Mouse (Mus musculus): Measurements from ENCODE around the gene Surf2. TPM values are rescaled to one million over a fixed set of nuclear protein-coding genes. Genes with fewer than 3 reads are reported as not detected.
A peak's percentile ranks its signal among the peaks of the same experiment; 100 is the strongest.

Surf2 gene
- polyA plus RNA-seq, 1 experiment from 2014 or later: 58.5 TPM

DNA sequence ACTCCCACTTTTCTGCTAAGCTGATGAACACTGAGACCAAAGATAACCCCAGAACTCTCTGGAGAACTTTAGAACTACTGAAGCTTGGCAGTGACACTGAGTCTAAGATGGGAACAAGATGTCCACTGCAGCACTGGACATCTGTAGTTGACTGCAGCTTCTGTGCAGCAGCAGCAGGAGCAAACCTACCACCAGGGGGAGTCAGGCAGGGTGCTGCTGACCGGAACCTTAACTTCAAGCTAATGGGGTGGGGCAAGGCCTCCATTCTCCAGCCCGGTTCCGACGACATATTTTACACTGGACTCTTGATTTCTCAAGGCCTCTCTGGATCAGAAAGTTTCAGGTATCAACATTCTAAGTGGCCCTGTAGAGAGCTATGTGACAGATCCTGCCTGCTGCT is 9.1 kb upstream of the Surf2 start:
- DNase-seq (ENCODE audit: low spot score): peak; percentile 59
- Histone ChIP-seq H3K4me1 (peaks cover 45% of the 10 kb centered on the region), H3K36me3 (replicated peaks) (peaks cover 62% of the 10 kb centered on the region), H3K27me3 (replicated peaks; ENCODE audit: low read depth, poor library complexity, severe bottlenecking) (no peaks in the 10 kb centered on the region), H3K4me3 (no peak overlapping the region), H3K9me3 (no peaks in the 10 kb centered on the region), H3K27ac (replicated peaks) (no peak overlapping the region)
- 65% methylated on average over 4 of the region's 4 CpGs for WGBS

DNA sequence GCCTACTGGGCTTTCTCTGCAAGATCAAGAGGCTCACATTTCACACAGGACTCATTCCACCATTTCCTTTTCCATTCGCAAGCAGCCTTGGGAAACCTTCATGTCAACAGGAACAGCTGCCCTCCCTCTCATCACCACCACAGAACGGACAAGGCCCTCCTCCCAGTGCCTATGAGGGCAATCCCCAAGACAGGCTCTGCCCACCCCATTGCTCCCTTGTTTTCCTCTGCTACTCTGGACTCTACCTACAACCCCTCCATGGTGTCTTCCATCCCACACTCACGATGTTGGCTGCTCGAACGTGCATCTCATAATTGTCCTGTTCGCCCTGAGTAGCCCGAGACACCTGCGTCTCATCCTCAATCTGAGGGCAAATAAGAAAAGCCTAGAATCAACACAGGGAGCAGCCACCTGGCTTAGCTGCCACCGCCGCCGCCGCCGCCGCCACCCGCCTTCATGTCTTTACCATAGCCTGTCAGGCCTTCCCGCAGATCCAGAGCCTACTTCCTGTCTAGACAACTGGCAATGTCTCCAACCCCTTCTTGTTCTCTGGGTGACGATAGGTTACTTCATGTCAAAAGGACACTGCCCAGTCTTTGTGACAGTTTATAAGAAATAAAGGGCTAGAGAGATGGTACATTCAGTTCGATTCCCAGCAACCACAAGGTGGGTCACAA is 7.3 kb upstream of the Surf2 start:
- H3K4me1 ChIP-seq: peaks cover 43% of the 10 kb centered on the region
- no peak for DNase-seq (ENCODE audit: low spot score)
- no peaks in the 10 kb centered on the region for H3K9me3 ChIP-seq
- H3K4me3 ChIP-seq: peak overlapping the region; percentile 79
- H3K27me3 ChIP-seq (replicated peaks; ENCODE audit: low read depth, poor library complexity, severe bottlenecking): no peaks in the 10 kb centered on the region
- H3K27ac ChIP-seq (replicated peaks): no peak overlapping the region
- H3K36me3 ChIP-seq (replicated peaks): peaks cover 80% of the 10 kb centered on the region
- 83% methylated on average over 18 of the region's 18 CpGs for WGBS

DNA sequence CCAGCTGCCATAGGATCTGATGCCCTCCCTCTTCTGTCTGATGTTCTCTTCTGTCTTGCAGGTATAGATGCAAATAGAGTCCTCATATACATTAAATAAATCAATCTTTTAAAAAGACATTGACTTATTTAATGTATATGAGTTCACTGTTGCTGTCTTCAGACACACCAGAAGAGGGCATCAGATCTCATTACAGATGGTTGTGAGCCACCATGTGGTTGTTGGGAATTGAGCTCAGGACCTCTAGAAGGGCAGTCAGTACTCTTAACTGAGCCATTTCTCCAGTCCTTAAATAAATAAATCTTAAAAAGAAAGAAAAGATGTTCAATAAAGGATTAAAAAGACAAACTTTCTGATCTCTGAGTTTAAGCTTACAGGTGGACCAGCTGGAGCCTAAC is 6.8 kb upstream of the Surf2 start:
- Histone ChIP-seq H3K4me3 (peak overlapping the region; percentile 79), H3K36me3 (replicated peaks) (peaks cover 80% of the 10 kb centered on the region), H3K27me3 (replicated peaks; ENCODE audit: low read depth, poor library complexity, severe bottlenecking) (no peaks in the 10 kb centered on the region), H3K4me1 (peaks cover 39% of the 10 kb centered on the region), H3K27ac (replicated peaks) (peak overlapping the region; percentile 98), H3K9me3 (no peaks in the 10 kb centered on the region)
- DNase-seq (ENCODE audit: low spot score): no peak

DNA sequence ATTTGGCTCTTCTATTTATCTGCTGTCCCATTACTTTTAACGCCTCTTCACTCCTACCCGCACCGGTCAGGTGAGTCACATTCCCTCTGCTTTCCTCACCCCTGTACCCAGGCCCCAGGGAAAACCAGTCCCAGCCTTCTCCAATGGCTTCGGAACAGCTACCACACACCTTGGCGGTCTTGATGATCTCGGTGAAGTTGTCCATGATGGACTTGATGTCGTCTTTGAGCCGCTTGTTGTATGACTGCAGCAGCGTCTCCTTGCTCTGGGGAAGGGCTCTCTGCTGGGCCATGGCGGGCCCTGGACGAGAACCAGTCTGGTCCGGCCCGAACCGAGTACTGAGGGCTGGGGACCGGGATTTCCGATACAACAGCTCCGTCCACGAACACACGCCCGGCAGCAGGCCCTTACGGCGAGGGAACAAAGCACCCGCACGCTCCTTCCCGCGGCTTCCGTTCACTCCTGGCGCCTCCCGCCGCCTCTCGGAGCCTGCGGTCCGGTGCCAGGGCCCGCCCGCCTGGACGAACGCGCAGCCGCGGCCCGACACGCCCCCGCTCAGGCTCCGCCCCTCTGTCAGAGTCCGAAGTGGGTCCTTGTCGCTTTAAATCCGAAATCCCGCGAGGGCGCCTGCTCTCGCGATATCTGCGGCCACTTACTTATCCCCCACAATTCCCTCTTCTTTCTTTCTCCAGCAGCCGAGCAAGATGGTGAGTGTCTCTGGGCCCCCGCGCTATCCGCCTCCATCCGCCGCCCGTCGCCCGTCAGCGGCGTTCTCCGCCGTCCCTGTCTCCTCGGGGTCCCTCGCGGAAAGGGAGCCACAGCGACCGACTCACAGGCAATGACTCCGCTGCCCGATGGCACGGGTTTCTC is 5.8 kb upstream of the Surf2 start, which contains the start of the genes Med22 and Rpl7a:
Gene Med22, minus strand, starts transcription at position 554 of the 870 bp plus-strand sequence.
Gene Rpl7a, plus strand, starts transcription at position 641 of the 870 bp plus-strand sequence.
- H3K4me3 ChIP-seq: peak within 1 kb of the TSS; percentile 79
- no peaks in the 10 kb centered on the region for H3K27me3 ChIP-seq (replicated peaks; ENCODE audit: low read depth, poor library complexity, severe bottlenecking)
- under 1% methylated on average over 74 of the region's 74 CpGs for WGBS
- peak within 1 kb of the TSS; percentile 98 for H3K27ac ChIP-seq (replicated peaks)
- H3K36me3 ChIP-seq (replicated peaks): peaks cover 74% of the 10 kb centered on the region
- peaks cover 44% of the 10 kb centered on the region for H3K4me1 ChIP-seq
- H3K9me3 ChIP-seq: no peaks in the 10 kb centered on the region
- peak; percentile 99 for DNase-seq (ENCODE audit: low spot score)

DNA sequence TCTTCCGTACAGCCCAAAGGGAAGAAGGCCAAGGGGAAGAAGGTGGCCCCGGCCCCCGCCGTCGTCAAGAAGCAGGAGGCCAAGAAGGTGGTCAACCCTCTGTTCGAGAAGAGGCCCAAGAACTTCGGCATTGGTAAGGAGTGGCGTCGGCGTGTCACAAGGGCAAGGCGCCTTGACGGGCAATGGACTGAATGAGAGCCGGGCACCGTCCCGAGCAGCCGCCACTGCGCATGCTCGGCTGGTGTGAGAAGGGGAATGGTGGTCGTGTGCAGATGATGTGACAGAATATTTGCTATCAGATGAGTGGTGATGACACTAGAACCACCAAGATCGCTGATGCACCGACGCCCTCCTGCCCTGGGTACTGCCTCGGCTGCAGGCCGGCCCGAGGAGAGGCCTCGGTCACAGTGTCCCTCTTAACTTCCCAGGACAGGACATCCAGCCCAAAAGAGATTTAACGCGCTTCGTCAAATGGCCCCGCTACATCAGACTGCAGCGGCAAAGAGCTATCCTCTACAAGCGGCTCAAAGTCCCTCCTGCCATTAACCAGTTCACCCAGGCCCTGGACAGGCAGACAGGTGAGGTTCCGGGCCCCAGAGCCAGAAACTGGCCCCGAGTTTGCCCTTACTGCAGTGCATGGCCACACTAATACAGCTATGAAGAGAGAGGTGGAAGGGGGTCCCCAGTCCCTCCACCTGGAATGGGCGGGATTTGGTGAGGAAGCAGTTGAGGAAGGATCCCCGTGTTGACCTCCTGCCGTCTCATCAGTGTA is 5.0 kb upstream of the Surf2 start:
- WGBS: under 1% methylated on average over 37 of the region's 37 CpGs
- Histone ChIP-seq H3K4me3 (peak overlapping the region; percentile 79), H3K36me3 (replicated peaks) (peaks cover 66% of the 10 kb centered on the region), H3K27me3 (replicated peaks; ENCODE audit: low read depth, poor library complexity, severe bottlenecking) (no peaks in the 10 kb centered on the region), H3K4me1 (peaks cover 51% of the 10 kb centered on the region), H3K27ac (replicated peaks) (peak overlapping the region; percentile 98), H3K9me3 (no peaks in the 10 kb centered on the region)
- peak; percentile 79 for DNase-seq (ENCODE audit: low spot score)

DNA sequence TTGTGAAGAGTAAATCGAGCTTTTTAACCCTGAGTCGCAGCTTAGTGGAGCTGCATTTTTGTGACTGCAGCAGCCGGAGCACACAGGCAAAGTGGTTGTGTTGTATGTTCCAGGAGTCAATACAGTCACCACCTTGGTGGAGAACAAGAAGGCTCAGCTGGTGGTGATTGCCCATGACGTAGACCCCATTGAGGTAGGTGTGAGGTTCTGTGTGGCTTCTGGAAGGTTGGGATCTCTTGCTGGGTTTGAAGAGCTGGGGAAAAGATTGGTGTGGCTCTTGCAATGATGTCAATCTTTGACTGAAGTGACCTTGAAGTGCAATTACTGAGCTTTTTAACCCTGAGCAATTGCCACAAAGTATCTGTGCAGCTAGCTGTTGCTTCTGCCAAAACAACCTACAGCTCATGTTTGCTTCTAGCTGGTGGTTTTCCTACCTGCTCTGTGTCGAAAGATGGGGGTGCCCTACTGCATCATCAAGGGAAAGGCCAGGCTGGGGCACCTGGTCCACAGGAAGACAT is 3.9 kb upstream of the Surf2 start:
- peak overlapping the region; percentile 79 for H3K4me3 ChIP-seq
- H3K4me1 ChIP-seq: peaks cover 62% of the 10 kb centered on the region
- 74% methylated on average over 5 of the region's 5 CpGs for WGBS
- peaks cover 57% of the 10 kb centered on the region for H3K36me3 ChIP-seq (replicated peaks)
- no peaks in the 10 kb centered on the region for H3K27me3 ChIP-seq (replicated peaks; ENCODE audit: low read depth, poor library complexity, severe bottlenecking)
- no peak for DNase-seq (ENCODE audit: low spot score)
- peak overlapping the region; percentile 98 for H3K27ac ChIP-seq (replicated peaks)
- H3K9me3 ChIP-seq: no peaks in the 10 kb centered on the region

DNA sequence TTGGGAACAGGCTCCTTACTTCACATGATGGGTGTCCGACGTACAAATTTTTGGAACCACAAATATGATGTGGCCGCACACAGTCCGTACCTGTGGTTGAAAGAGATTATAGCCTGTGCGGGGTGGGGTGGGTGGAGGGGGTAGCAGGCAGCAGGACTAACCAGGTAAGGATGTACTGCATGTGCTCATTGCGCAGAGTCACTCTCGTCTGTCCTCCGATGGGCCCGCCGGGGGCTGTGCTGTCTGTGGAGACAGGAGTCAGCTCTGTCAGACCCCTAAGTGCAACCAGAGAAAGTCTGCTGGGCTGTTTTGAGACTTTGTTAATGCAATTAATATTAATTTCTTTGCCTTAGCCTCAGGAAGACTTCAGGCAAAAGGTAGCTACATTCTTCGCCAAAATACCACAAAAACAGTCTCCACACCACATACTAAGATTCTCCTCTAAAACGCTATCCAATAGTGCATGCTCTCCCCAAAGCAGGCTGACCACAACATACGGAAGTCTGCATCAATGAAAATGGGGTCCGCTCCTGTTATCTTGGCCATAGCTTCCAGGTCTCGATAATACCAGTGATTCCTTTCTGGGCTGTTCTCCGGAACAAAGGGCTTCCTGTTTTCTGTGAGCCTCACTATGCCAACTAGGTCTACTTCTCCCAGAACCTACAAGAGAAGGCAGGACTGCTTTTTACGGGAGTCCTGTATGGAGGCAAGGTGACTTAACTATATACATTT is 2.6 kb upstream of the Surf2 start:
- WGBS: 81% methylated on average over 17 of the region's 17 CpGs
- Histone ChIP-seq H3K36me3 (replicated peaks) (peaks cover 57% of the 10 kb centered on the region), H3K4me1 (peaks cover 57% of the 10 kb centered on the region), H3K9me3 (no peaks in the 10 kb centered on the region), H3K27ac (replicated peaks) (no peak overlapping the region), H3K4me3 (0 out of 2 replicates have a peak overlapping the region, but pooled peaks have one; percentile 14), H3K27me3 (replicated peaks; ENCODE audit: low read depth, poor library complexity, severe bottlenecking) (no peaks in the 10 kb centered on the region)
- DNase-seq (ENCODE audit: low spot score): no peak

DNA sequence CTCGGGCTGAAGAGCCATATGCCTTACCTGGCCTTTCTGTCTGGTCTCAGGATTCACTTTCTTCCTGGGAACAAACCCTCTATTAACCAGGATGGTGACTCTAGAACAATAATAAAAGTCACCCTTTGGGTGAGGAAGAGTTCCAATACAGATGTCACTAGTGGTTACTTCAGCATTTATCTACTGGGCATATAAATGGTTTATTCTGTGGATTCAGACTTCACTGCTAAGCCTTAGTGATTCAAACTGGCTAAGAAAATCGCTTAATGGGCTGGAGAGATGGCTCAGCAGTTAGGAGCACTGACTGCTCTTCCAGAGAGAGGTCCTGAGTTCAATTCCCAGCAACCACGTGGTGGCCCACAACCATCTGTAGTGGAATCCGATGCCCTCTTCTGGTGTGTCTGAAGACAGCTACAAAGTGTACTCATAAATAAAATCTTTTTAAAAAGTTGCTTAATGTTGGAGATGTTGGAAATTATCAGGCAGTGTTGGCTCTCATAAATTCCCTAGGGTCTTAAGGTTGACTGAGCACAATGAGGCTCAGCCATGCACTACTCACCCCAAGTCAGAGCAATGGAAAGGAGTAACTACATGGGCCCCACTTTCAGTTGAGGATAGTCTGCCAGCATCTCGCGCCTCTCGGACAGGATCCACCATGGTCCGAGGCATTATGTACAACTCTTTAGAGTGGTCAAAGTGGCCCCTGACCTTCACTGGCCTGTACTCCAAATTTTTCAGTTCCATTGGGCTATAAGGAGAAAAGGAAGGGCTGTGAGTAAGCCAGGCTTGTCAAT is 1.8 kb upstream of the Surf2 start:
- Histone ChIP-seq H3K27ac (replicated peaks) (no peak overlapping the region), H3K9me3 (no peaks in the 10 kb centered on the region), H3K4me3 (no peak overlapping the region), H3K36me3 (replicated peaks) (peaks cover 60% of the 10 kb centered on the region), H3K27me3 (replicated peaks; ENCODE audit: low read depth, poor library complexity, severe bottlenecking) (no peaks in the 10 kb centered on the region), H3K4me1 (peaks cover 50% of the 10 kb centered on the region)
- WGBS: 62% methylated on average over 8 of the region's 8 CpGs
- no peak for DNase-seq (ENCODE audit: low spot score)

DNA sequence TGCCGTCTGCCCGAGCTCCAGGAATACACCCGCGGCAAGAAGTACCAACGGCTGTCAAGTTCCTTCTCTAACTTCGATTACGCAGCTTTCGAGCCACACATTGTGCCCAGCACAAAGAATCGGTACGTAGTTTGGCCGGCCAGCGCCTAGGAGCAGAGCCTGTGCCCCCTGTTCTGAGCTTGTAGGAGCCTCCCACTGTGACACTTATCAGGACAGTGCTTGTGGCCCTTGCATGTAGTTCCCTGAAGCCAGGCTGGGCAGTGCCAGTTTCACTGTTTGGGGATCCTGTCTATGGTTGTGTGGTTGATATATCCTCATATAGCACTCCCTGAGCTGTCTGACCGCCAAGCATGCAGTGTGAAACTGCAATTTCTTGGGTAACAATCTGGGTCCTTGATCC is 571 bp downstream of the Surf2 start:
- WGBS: 4% methylated on average over 13 of the region's 13 CpGs
- Histone ChIP-seq H3K27me3 (replicated peaks; ENCODE audit: low read depth, poor library complexity, severe bottlenecking) (no peaks in the 10 kb centered on the region), H3K27ac (replicated peaks) (peak overlapping the region; percentile 88), H3K9me3 (no peaks in the 10 kb centered on the region), H3K4me1 (peaks cover 43% of the 10 kb centered on the region), H3K4me3 (peak overlapping the region; percentile 80), H3K36me3 (replicated peaks) (peaks cover 76% of the 10 kb centered on the region)
- DNase-seq (ENCODE audit: low spot score): no peak

DNA sequence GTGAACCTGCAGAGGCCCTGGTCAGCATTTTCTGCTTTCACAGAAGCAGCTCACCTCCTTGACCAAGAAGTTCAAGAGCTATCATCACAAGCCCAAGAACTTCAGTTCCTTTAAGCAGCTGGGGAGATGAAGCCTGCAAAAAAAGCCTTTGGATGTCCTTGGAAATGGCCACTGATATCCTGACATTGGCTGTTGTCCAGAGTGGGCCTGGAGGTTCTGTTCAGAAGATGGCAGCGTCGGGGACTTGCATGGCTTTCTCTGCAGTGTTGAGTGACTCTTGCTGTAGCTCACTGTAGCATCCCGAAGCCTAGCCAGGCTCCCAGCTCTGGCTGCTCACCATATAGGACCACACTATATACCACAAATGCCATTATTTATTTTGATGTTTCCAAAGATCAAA is 3.5 kb downstream of the Surf2 start:
- whole genome bisulfite sequencing: 90% methylated on average over 3 of the region's 3 CpGs
- no peaks in the 10 kb centered on the region for H3K9me3 ChIP-seq
- peaks cover 76% of the 10 kb centered on the region for H3K36me3 ChIP-seq (replicated peaks)
- H3K27ac ChIP-seq (replicated peaks): no peak overlapping the region
- H3K27me3 ChIP-seq (replicated peaks; ENCODE audit: low read depth, poor library complexity, severe bottlenecking): no peaks in the 10 kb centered on the region
- no peak for DNase-seq (ENCODE audit: low spot score)
- H3K4me1 ChIP-seq: peaks cover 32% of the 10 kb centered on the region
- H3K4me3 ChIP-seq: no peak overlapping the region

DNA sequence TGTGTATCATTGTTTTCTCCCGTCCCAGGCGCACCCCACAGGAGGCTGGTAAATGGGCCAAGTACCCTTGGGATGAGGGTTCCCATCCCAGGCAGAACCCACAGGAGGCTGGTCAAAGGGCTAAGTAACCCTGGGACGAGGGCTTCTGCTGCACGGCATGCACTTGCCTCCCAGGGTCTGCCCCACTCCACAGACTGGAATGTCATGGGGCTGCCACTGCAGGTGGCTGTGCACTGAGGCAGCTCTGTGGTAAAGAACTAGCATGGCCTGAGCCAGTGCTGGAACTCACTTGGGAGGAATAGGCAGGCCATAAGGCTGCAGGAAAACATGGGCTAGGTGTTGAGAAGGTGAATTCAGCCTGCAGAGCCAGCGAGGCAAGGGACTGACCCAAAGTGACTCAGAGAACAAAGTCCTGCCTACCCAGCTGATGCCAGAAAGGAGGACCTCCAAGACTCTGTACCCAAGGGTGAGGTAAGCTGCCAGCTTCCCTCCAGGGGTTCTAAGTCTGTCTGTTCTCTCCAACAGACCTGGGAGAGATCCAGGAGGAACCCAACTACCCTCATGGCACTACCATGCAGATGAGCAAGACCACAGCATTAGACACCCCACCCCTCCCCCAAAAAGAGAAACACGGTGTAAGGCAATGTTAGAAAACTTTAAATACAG is 4.2 kb downstream of the Surf2 start:
- peaks cover 82% of the 10 kb centered on the region for H3K36me3 ChIP-seq (replicated peaks)
- 82% methylated on average over 6 of the region's 6 CpGs for WGBS

More for the DNA sequence above, 4.2 kb downstream of the Surf2 start:
- H3K27ac ChIP-seq (replicated peaks): no peak overlapping the region
- DNase-seq (ENCODE audit: low spot score): no peak
- peaks cover 27% of the 10 kb centered on the region for H3K4me1 ChIP-seq
- no peaks in the 10 kb centered on the region for H3K9me3 ChIP-seq
- H3K27me3 ChIP-seq (replicated peaks; ENCODE audit: low read depth, poor library complexity, severe bottlenecking): no peaks in the 10 kb centered on the region
- H3K4me3 ChIP-seq: no peak overlapping the region

Measured in embryonic facial prominence, embryonic 10.5 days (tissue).